Mouse (Mus musculus): ENCODE measurements at regions not wholly inside any gene's neighbourhood (a gene's known extent, or its start where the extent isn't known, plus 50 kb on each side); places are given as distances from the start of the nearest gene placed in this dataset.

GRCm38 (mm10) chr6:24324718-24325117 lies 156.8 kb upstream of the Slc13a1 start:
- Histone ChIP-seq H3K9ac (ENCODE audit: low read depth, poor library complexity, severe bottlenecking) (no peak overlapping the region), H3K27ac (ENCODE audit: insufficient read depth, low read length) (no peak overlapping the region), H3K36me3 (ENCODE audit: control insufficient read depth, insufficient read depth, low read length, poor library complexity, severe bottlenecking) (no peaks in the 10 kb centered on the region), H3K27me3 (ENCODE audit: control insufficient read depth, insufficient read depth, low read length, poor library complexity, severe bottlenecking) (no peaks in the 10 kb centered on the region), H3K4me1 (ENCODE audit: control insufficient read depth, insufficient read depth, low read length) (no peaks in the 10 kb centered on the region), H3K9me3 (replicated peaks; ENCODE audit: control insufficient read depth, insufficient read depth, low read length, poor library complexity, severe bottlenecking) (no peaks in the 10 kb centered on the region), H3K4me3 (ENCODE audit: low read depth, low read length) (no peak overlapping the region)
- TF ChIP-seq EP300 (IDR thresholded peaks at IDR 0.05; ENCODE audit: insufficient read depth, low read depth, low read length), result no peak

- Histone ChIP-seq H3K36me3 (ENCODE audit: control insufficient read depth, insufficient read depth, low read length, poor library complexity, severe bottlenecking) (no peaks in the 10 kb centered on the region), H3K27ac (ENCODE audit: insufficient read depth, low read length) (no peak overlapping the region), H3K4me1 (ENCODE audit: control insufficient read depth, insufficient read depth, low read length) (no peaks in the 10 kb centered on the region), H3K27me3 (ENCODE audit: control insufficient read depth, insufficient read depth, low read length, poor library complexity, severe bottlenecking) (no peaks in the 10 kb centered on the region), H3K9me3 (replicated peaks; ENCODE audit: control insufficient read depth, insufficient read depth, low read length, poor library complexity, severe bottlenecking) (no peaks in the 10 kb centered on the region), H3K9ac (ENCODE audit: low read depth, poor library complexity, severe bottlenecking) (no peak overlapping the region), H3K4me3 (ENCODE audit: low read depth, low read length) (no peak overlapping the region)
- TF ChIP-seq EP300 (IDR thresholded peaks at IDR 0.05; ENCODE audit: insufficient read depth, low read depth, low read length) (no peak), CTCF (IDR thresholded peaks at IDR 0.05; ENCODE audit: low read depth, low read length) (no peak), POLR2A (IDR thresholded peaks at IDR 0.05; ENCODE audit: insufficient read depth, low read length) (no peak)
Measured at GRCm38 (mm10) chr6:24322371-24322770, 154.5 kb upstream of the Slc13a1 start.

GRCm38 (mm10) chr6:24318862-24319261 lies 151.0 kb upstream of the Slc13a1 start:
- Histone ChIP-seq H3K9me3 (replicated peaks; ENCODE audit: control insufficient read depth, insufficient read depth, low read length, poor library complexity, severe bottlenecking) (no peaks in the 10 kb centered on the region), H3K9ac (ENCODE audit: low read depth, poor library complexity, severe bottlenecking) (no peak overlapping the region), H3K36me3 (ENCODE audit: control insufficient read depth, insufficient read depth, low read length, poor library complexity, severe bottlenecking) (no peaks in the 10 kb centered on the region), H3K27me3 (ENCODE audit: control insufficient read depth, insufficient read depth, low read length, poor library complexity, severe bottlenecking) (no peaks in the 10 kb centered on the region), H3K4me3 (ENCODE audit: low read depth, low read length) (no peak overlapping the region), H3K4me1 (ENCODE audit: control insufficient read depth, insufficient read depth, low read length) (no peaks in the 10 kb centered on the region), H3K27ac (ENCODE audit: insufficient read depth, low read length) (no peak overlapping the region)
- no peak for TF ChIP-seq POLR2A (IDR thresholded peaks at IDR 0.05; ENCODE audit: insufficient read depth, low read length)
- TF ChIP-seq EP300 (IDR thresholded peaks at IDR 0.05; ENCODE audit: insufficient read depth, low read depth, low read length), result no peak
- no peak for TF ChIP-seq CTCF (IDR thresholded peaks at IDR 0.05; ENCODE audit: low read depth, low read length)

GRCm38 (mm10) chr6:24310675-24311074 lies 142.8 kb upstream of the Slc13a1 start:
- Histone ChIP-seq H3K36me3 (ENCODE audit: control insufficient read depth, insufficient read depth, low read length, poor library complexity, severe bottlenecking) (no peaks in the 10 kb centered on the region), H3K4me1 (ENCODE audit: control insufficient read depth, insufficient read depth, low read length) (no peaks in the 10 kb centered on the region), H3K9me3 (replicated peaks; ENCODE audit: control insufficient read depth, insufficient read depth, low read length, poor library complexity, severe bottlenecking) (no peaks in the 10 kb centered on the region), H3K9ac (ENCODE audit: low read depth, poor library complexity, severe bottlenecking) (no peak overlapping the region), H3K27ac (ENCODE audit: insufficient read depth, low read length) (no peak overlapping the region), H3K4me3 (ENCODE audit: low read depth, low read length) (no peak overlapping the region), H3K27me3 (ENCODE audit: control insufficient read depth, insufficient read depth, low read length, poor library complexity, severe bottlenecking) (no peaks in the 10 kb centered on the region)
- TF ChIP-seq POLR2A (IDR thresholded peaks at IDR 0.05; ENCODE audit: insufficient read depth, low read length) (no peak), EP300 (IDR thresholded peaks at IDR 0.05; ENCODE audit: insufficient read depth, low read depth, low read length) (no peak), CTCF (IDR thresholded peaks at IDR 0.05; ENCODE audit: low read depth, low read length) (no peak)

GRCm38 (mm10) chr6:24309810-24310209 lies 141.9 kb upstream of the Slc13a1 start:
- H3K27me3 ChIP-seq (ENCODE audit: control insufficient read depth, insufficient read depth, low read length, poor library complexity, severe bottlenecking), result no peaks in the 10 kb centered on the region

GRCm38 (mm10) chr6:24301681-24302080 lies 133.8 kb upstream of the Slc13a1 start:
- TF ChIP-seq CTCF (IDR thresholded peaks at IDR 0.05; ENCODE audit: low read depth, low read length) (no peak), POLR2A (IDR thresholded peaks at IDR 0.05; ENCODE audit: insufficient read depth, low read length) (no peak), EP300 (IDR thresholded peaks at IDR 0.05; ENCODE audit: insufficient read depth, low read depth, low read length) (no peak)
- Histone ChIP-seq H3K4me1 (ENCODE audit: control insufficient read depth, insufficient read depth, low read length) (no peaks in the 10 kb centered on the region), H3K9ac (ENCODE audit: low read depth, poor library complexity, severe bottlenecking) (no peak overlapping the region), H3K36me3 (ENCODE audit: control insufficient read depth, insufficient read depth, low read length, poor library complexity, severe bottlenecking) (no peaks in the 10 kb centered on the region), H3K27ac (ENCODE audit: insufficient read depth, low read length) (no peak overlapping the region), H3K4me3 (ENCODE audit: low read depth, low read length) (no peak overlapping the region), H3K27me3 (ENCODE audit: control insufficient read depth, insufficient read depth, low read length, poor library complexity, severe bottlenecking) (no peaks in the 10 kb centered on the region), H3K9me3 (replicated peaks; ENCODE audit: control insufficient read depth, insufficient read depth, low read length, poor library complexity, severe bottlenecking) (no peaks in the 10 kb centered on the region)

More at GRCm38 (mm10) chr6:24309810-24310209, 141.9 kb upstream of the Slc13a1 start:
- Histone ChIP-seq H3K4me1 (ENCODE audit: control insufficient read depth, insufficient read depth, low read length) (no peaks in the 10 kb centered on the region), H3K27ac (ENCODE audit: insufficient read depth, low read length) (no peak overlapping the region), H3K36me3 (ENCODE audit: control insufficient read depth, insufficient read depth, low read length, poor library complexity, severe bottlenecking) (no peaks in the 10 kb centered on the region), H3K9me3 (replicated peaks; ENCODE audit: control insufficient read depth, insufficient read depth, low read length, poor library complexity, severe bottlenecking) (no peaks in the 10 kb centered on the region), H3K9ac (ENCODE audit: low read depth, poor library complexity, severe bottlenecking) (no peak overlapping the region), H3K4me3 (ENCODE audit: low read depth, low read length) (no peak overlapping the region)
- TF ChIP-seq EP300 (IDR thresholded peaks at IDR 0.05; ENCODE audit: insufficient read depth, low read depth, low read length), result no peak
- no peak for TF ChIP-seq POLR2A (IDR thresholded peaks at IDR 0.05; ENCODE audit: insufficient read depth, low read length)
- no peak for TF ChIP-seq CTCF (IDR thresholded peaks at IDR 0.05; ENCODE audit: low read depth, low read length)
